Mouse (Mus musculus): ENCODE results near the gene Opalin. TPM values are rescaled to one million over a fixed set of nuclear protein-coding genes. Genes with fewer than 3 reads are reported as not detected.

Opalin gene
- not detected in 2 replicates for polyA plus RNA-seq (2015; fragmentation: Nextera tagmentation; extraction: Ambion mirVana)

GRCm38 (mm10) chr19:41076906-41077305 is at the start of gene Opalin:
Gene Opalin, minus strand, starts transcription at chr19:41077113.
- H3K4me2 ChIP-seq (ENCODE audit: low read depth, low read length): no peak within 1 kb of the TSS
- H3K4me3 ChIP-seq (ENCODE audit: low read depth, low read length): no peak within 1 kb of the TSS
- no peak for ATAC-seq
- H3K9me3 ChIP-seq (ENCODE audit: low read length): no peaks in the 10 kb centered on the region
- no peaks in the 10 kb centered on the region for H3K4me1 ChIP-seq (ENCODE audit: insufficient read depth)
- no peak within 1 kb of the TSS for H3K9ac ChIP-seq (replicated peaks)
- no peak within 1 kb of the TSS for H3K27ac ChIP-seq (ENCODE audit: low read depth)
- no peaks in the 10 kb centered on the region for H3K27me3 ChIP-seq (ENCODE audit: insufficient read depth, low read length)
- DNase-seq: no peak
- H3K36me3 ChIP-seq (replicated peaks; ENCODE audit: insufficient read depth, low read length): no peaks in the 10 kb centered on the region
- WGBS (ENCODE audit: insufficient replicate concordance): 82% methylated on average over 3 of the region's 3 CpGs
- TF ChIP-seq CTCF (IDR thresholded peaks at IDR 0.05; ENCODE audit: low read depth): no peak
- no peak for TF ChIP-seq EP300 (IDR thresholded peaks at IDR 0.05; ENCODE audit: low read depth)

GRCm38 (mm10) chr19:41123009-41123408 is 46.1 kb upstream of the Opalin start:
- no peak overlapping the region for H3K4me2 ChIP-seq (ENCODE audit: low read depth, low read length)
- DNase-seq (no peak), ATAC-seq (no peak)
- no peak overlapping the region for H3K4me3 ChIP-seq (ENCODE audit: low read depth, low read length)
- no peak overlapping the region for H3K9ac ChIP-seq (replicated peaks)
- no peak for TF ChIP-seq EP300 (IDR thresholded peaks at IDR 0.05; ENCODE audit: low read depth)
- H3K4me1 ChIP-seq (ENCODE audit: insufficient read depth): no peaks in the 10 kb centered on the region
- no peak overlapping the region for H3K27ac ChIP-seq (ENCODE audit: low read depth)
- no peaks in the 10 kb centered on the region for H3K27me3 ChIP-seq (ENCODE audit: insufficient read depth, low read length)
- no peaks in the 10 kb centered on the region for H3K9me3 ChIP-seq (ENCODE audit: low read length)
- 41% methylated on average over 3 of the region's 3 CpGs for WGBS (ENCODE audit: insufficient replicate concordance)
- no peaks in the 10 kb centered on the region for H3K36me3 ChIP-seq (replicated peaks; ENCODE audit: insufficient read depth, low read length)

GRCm38 (mm10) chr19:41119924-41120323 is 43.0 kb upstream of the Opalin start:
- WGBS (ENCODE audit: insufficient replicate concordance): 86% methylated on average over 13 of the region's 13 CpGs
- no peaks in the 10 kb centered on the region for H3K36me3 ChIP-seq (replicated peaks; ENCODE audit: insufficient read depth, low read length)
- no peak overlapping the region for H3K4me2 ChIP-seq (ENCODE audit: low read depth, low read length)
- H3K9me3 ChIP-seq (ENCODE audit: low read length): no peaks in the 10 kb centered on the region
- H3K27me3 ChIP-seq (ENCODE audit: insufficient read depth, low read length): no peaks in the 10 kb centered on the region
- TF ChIP-seq EP300 (IDR thresholded peaks at IDR 0.05; ENCODE audit: low read depth) (no peak), CTCF (IDR thresholded peaks at IDR 0.05; ENCODE audit: low read depth) (no peak)
- H3K27ac ChIP-seq (ENCODE audit: low read depth): no peak overlapping the region
- no peak for DNase-seq
- no peaks in the 10 kb centered on the region for H3K4me1 ChIP-seq (ENCODE audit: insufficient read depth)
- H3K4me3 ChIP-seq (ENCODE audit: low read depth, low read length): no peak overlapping the region
- H3K9ac ChIP-seq (replicated peaks): no peak overlapping the region
- ATAC-seq: no peak

- H3K9me3 ChIP-seq (ENCODE audit: low read length): no peaks in the 10 kb centered on the region
- no peak for DNase-seq
- ATAC-seq: no peak
- 45% methylated on average over 6 of the region's 6 CpGs for WGBS (ENCODE audit: insufficient replicate concordance)
- no peak overlapping the region for H3K27ac ChIP-seq (ENCODE audit: low read depth)
- no peak overlapping the region for H3K9ac ChIP-seq (replicated peaks)
- no peak overlapping the region for H3K4me3 ChIP-seq (ENCODE audit: low read depth, low read length)
- no peaks in the 10 kb centered on the region for H3K36me3 ChIP-seq (replicated peaks; ENCODE audit: insufficient read depth, low read length)
- no peak overlapping the region for H3K4me2 ChIP-seq (ENCODE audit: low read depth, low read length)
- H3K4me1 ChIP-seq (ENCODE audit: insufficient read depth): no peaks in the 10 kb centered on the region
- TF ChIP-seq EP300 (IDR thresholded peaks at IDR 0.05; ENCODE audit: low read depth) (no peak), CTCF (IDR thresholded peaks at IDR 0.05; ENCODE audit: low read depth) (no peak)
- H3K27me3 ChIP-seq (ENCODE audit: insufficient read depth, low read length): no peaks in the 10 kb centered on the region
These were observed 41.4 kb upstream of the Opalin start for GRCm38 (mm10) chr19:41118346-41118745.

GRCm38 (mm10) chr19:41117334-41117733 is 40.4 kb upstream of the Opalin start:
- H3K4me1 ChIP-seq (ENCODE audit: insufficient read depth): no peaks in the 10 kb centered on the region

GRCm38 (mm10) chr19:41114611-41115010 is 37.7 kb upstream of the Opalin start:
- H3K27ac ChIP-seq (ENCODE audit: low read depth): no peak overlapping the region
- no peak overlapping the region for H3K9ac ChIP-seq (replicated peaks)
- no peak overlapping the region for H3K4me2 ChIP-seq (ENCODE audit: low read depth, low read length)
- no peaks in the 10 kb centered on the region for H3K9me3 ChIP-seq (ENCODE audit: low read length)
- H3K4me3 ChIP-seq (ENCODE audit: low read depth, low read length): no peak overlapping the region
- no peaks in the 10 kb centered on the region for H3K4me1 ChIP-seq (ENCODE audit: insufficient read depth)
- TF ChIP-seq EP300 (IDR thresholded peaks at IDR 0.05; ENCODE audit: low read depth) (no peak), CTCF (IDR thresholded peaks at IDR 0.05; ENCODE audit: low read depth) (no peak)
- DNase-seq: no peak
- H3K27me3 ChIP-seq (ENCODE audit: insufficient read depth, low read length): no peaks in the 10 kb centered on the region
- ATAC-seq: no peak
- 32% methylated on average over 5 of the region's 5 CpGs for WGBS (ENCODE audit: insufficient replicate concordance)
- H3K36me3 ChIP-seq (replicated peaks; ENCODE audit: insufficient read depth, low read length): no peaks in the 10 kb centered on the region

More at GRCm38 (mm10) chr19:41117334-41117733, 40.4 kb upstream of the Opalin start:
- Histone ChIP-seq H3K27me3 (ENCODE audit: insufficient read depth, low read length) (no peaks in the 10 kb centered on the region), H3K4me3 (ENCODE audit: low read depth, low read length) (no peak overlapping the region), H3K27ac (ENCODE audit: low read depth) (no peak overlapping the region), H3K9ac (replicated peaks) (no peak overlapping the region), H3K36me3 (replicated peaks; ENCODE audit: insufficient read depth, low read length) (no peaks in the 10 kb centered on the region), H3K4me2 (ENCODE audit: low read depth, low read length) (no peak overlapping the region), H3K9me3 (ENCODE audit: low read length) (no peaks in the 10 kb centered on the region)
- DNase-seq (no peak), ATAC-seq (no peak)
- TF ChIP-seq CTCF (IDR thresholded peaks at IDR 0.05; ENCODE audit: low read depth) (no peak), EP300 (IDR thresholded peaks at IDR 0.05; ENCODE audit: low read depth) (no peak)
- 69% methylated on average over 4 of the region's 4 CpGs for WGBS (ENCODE audit: insufficient replicate concordance)
